Mouse (Mus musculus) kidney, adult 8-10 months (tissue): ENCODE measurements around the gene Emilin2.
"Not testable (repeated sequence)": the region's sequence is repeated elsewhere in the genome, so short reads cannot be mapped to it uniquely, and the experiment has no call there.

Source experiments
- DNase-seq, 2 experiments: peaks; one replicate each; pipeline ENCODE4 v3.0.0; 2022

Emilin2 gene

GRCm38 (mm10) chr17:71311340-71312171 lies at the start of gene Emilin2:
Gene Emilin2 (minus strand): TSS chr17:71311978.
- peak in 1 of 2 experiments; percentile 23 for DNase-seq

GRCm38 (mm10) chr17:71355526-71355925 lies 43.7 kb upstream of the Emilin2 start:
- no peak for DNase-seq

- DNase-seq: no peak
These were observed 42.4 kb upstream of the Emilin2 start for GRCm38 (mm10) chr17:71354205-71354604.

- DNase-seq: no peak
These were observed 36.4 kb upstream of the Emilin2 start for GRCm38 (mm10) chr17:71348188-71348587.

GRCm38 (mm10) chr17:71342006-71342405 lies 30.2 kb upstream of the Emilin2 start:
- no peak for DNase-seq

- no peak for DNase-seq
These were observed 26.8 kb upstream of the Emilin2 start for GRCm38 (mm10) chr17:71338627-71339026.

- DNase-seq: no peak
These were observed 25.8 kb upstream of the Emilin2 start for GRCm38 (mm10) chr17:71337546-71337945.

GRCm38 (mm10) chr17:71336421-71336820 lies 24.6 kb upstream of the Emilin2 start:
- no peak for DNase-seq

GRCm38 (mm10) chr17:71332298-71332697 lies 20.5 kb upstream of the Emilin2 start:
- no peak for DNase-seq

GRCm38 (mm10) chr17:71320731-71321130 lies 9.0 kb upstream of the Emilin2 start:
- not testable (repeated sequence) for DNase-seq

GRCm38 (mm10) chr17:71319361-71319760 lies 7.6 kb upstream of the Emilin2 start:
- no peak for DNase-seq

GRCm38 (mm10) chr17:71317571-71317970 lies 5.8 kb upstream of the Emilin2 start:
- DNase-seq: no peak

GRCm38 (mm10) chr17:71314315-71314714 lies 2.5 kb upstream of the Emilin2 start:
- DNase-seq: no peak

- DNase-seq: no peak
These were observed 1.1 kb downstream of the Emilin2 start for GRCm38 (mm10) chr17:71310486-71311339.

GRCm38 (mm10) chr17:71309711-71310485 lies 1.9 kb downstream of the Emilin2 start:
- no peak for DNase-seq

GRCm38 (mm10) chr17:71309141-71309540 lies 2.6 kb downstream of the Emilin2 start:
- no peak for DNase-seq

GRCm38 (mm10) chr17:71308296-71308695 lies 3.5 kb downstream of the Emilin2 start:
- DNase-seq: no peak

- DNase-seq: no peak
These were observed 4.5 kb downstream of the Emilin2 start for GRCm38 (mm10) chr17:71307251-71307790.

- no peak for DNase-seq
These were observed 5.1 kb downstream of the Emilin2 start for GRCm38 (mm10) chr17:71306716-71307115.

GRCm38 (mm10) chr17:71306091-71306490 lies 5.7 kb downstream of the Emilin2 start:
- no peak for DNase-seq

GRCm38 (mm10) chr17:71303444-71303843 lies 8.3 kb downstream of the Emilin2 start:
- DNase-seq: no peak

- no peak for DNase-seq
These were observed 10.4 kb downstream of the Emilin2 start for GRCm38 (mm10) chr17:71301413-71301812.

- DNase-seq: no peak
These were observed 11.4 kb downstream of the Emilin2 start for GRCm38 (mm10) chr17:71300338-71300737.
